13 mouse cellular contexts compared by ENCODE assay signal in the genomic region with DNA sequence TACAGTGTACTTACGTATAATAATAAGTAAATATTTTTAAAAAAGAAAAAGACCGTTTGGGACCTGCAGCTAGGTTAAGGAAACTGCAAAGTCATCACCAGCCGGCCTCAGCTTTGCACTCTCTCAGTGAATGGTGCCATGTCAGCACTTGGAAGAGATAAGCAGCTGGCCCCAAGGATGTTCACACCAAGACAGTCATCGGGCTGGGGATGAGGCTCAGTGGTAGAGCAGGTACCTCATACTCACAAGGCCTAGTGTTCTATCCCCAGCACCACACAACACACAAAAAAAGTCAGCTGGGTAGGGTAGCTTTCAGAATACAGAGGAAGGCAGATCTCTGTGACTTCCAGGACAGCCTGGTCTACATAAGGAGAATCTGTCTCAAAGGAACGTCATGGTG. TPM values are rescaled to one million over a fixed set of nuclear protein-coding genes. Genes with fewer than 3 reads are reported as not detected.
DNase-seq lines count a peak whose midpoint lies in the region; ATAC-seq lines count a peak whose summit lies in the region.
"Had no signal": no experiment of that assay in that cellular context is flagged by ENCODE, and none has a peak within 500 bp of the region (broad histone marks: within the 10 kb centered on the region; RNA-seq: fewer than 3 reads in every experiment).

No protein-coding gene starts in this region.

- no peaks in the 10 kb centered on the region for H3K9me3 ChIP-seq in hindbrain, embryonic 14.5 days (ENCODE audit: control insufficient read depth, low read length)
- H3K9me3 ChIP-seq in hindbrain, embryonic 10.5 days = no peaks in the 10 kb centered on the region
- H3K9me3 ChIP-seq in liver, embryonic 11.5 days (ENCODE audit: control insufficient read depth, low read length) = no peaks in the 10 kb centered on the region

- ATAC-seq in hindbrain, embryonic 14.5 days (ENCODE audit: low FRiP score) = no peak
- peak; percentile 84 for ATAC-seq in liver, embryonic 11.5 days (replicated peaks; ENCODE audit: low FRiP score)
- ATAC-seq: forebrain, postnatal 0 days; inflammation-experienced regulatory T-cells, adult 6 months had no signal

- H3K27me3 ChIP-seq in hindbrain, embryonic 14.5 days (ENCODE audit: control insufficient read depth, insufficient read depth, low read length) = no peaks in the 10 kb centered on the region
- no peaks in the 10 kb centered on the region for H3K27me3 ChIP-seq in hindbrain, embryonic 10.5 days (ENCODE audit: insufficient read depth, poor library complexity, severe bottlenecking)
- H3K27me3 ChIP-seq in liver, embryonic 11.5 days (replicated peaks; ENCODE audit: control insufficient read depth, insufficient read depth, low read length) = no peaks in the 10 kb centered on the region

- no peak overlapping the region for H3K4me3 ChIP-seq in hindbrain, embryonic 14.5 days (replicated peaks; ENCODE audit: low read length)
- H3K4me3 ChIP-seq in hindbrain, embryonic 10.5 days = no peak overlapping the region
- peak overlapping the region; percentile 77 for H3K4me3 ChIP-seq in liver, embryonic 11.5 days (ENCODE audit: low read depth, low read length)

- 94% methylated on average over 5 of the region's 5 CpGs for WGBS in hindbrain, embryonic 14.5 days
- WGBS in hindbrain, embryonic 10.5 days = 90% methylated on average over 5 of the region's 5 CpGs
- 58% methylated on average over 5 of the region's 5 CpGs for WGBS in liver, embryonic 11.5 days

- peaks cover 13% of the 10 kb centered on the region for H3K4me1 ChIP-seq in hindbrain, embryonic 14.5 days (replicated peaks; ENCODE audit: control insufficient read depth, insufficient read depth, low read length)
- H3K4me1 ChIP-seq in hindbrain, embryonic 10.5 days (replicated peaks) = peaks cover 30% of the 10 kb centered on the region
- H3K4me1 ChIP-seq in liver, embryonic 11.5 days (replicated peaks; ENCODE audit: control insufficient read depth, insufficient read depth, low read length) = peaks cover 21% of the 10 kb centered on the region

- no peak overlapping the region for H3K27ac ChIP-seq in hindbrain, embryonic 14.5 days
- H3K27ac ChIP-seq in hindbrain, embryonic 10.5 days = no peak overlapping the region
- H3K27ac ChIP-seq in liver, embryonic 11.5 days (ENCODE audit: low read depth, low read length) = peak overlapping the region; percentile 68

- H3K4me2 ChIP-seq in hindbrain, embryonic 14.5 days (replicated peaks) = peak overlapping the region; percentile 93; the same call in 1 of the 2 replicates
- H3K4me2 ChIP-seq in liver, embryonic 11.5 days = peak overlapping the region; percentile 87

- peaks cover 32% of the 10 kb centered on the region for H3K36me3 ChIP-seq in hindbrain, embryonic 14.5 days (replicated peaks; ENCODE audit: control insufficient read depth, insufficient read depth)
- peaks cover 55% of the 10 kb centered on the region for H3K36me3 ChIP-seq in hindbrain, embryonic 10.5 days
- peaks cover 20% of the 10 kb centered on the region for H3K36me3 ChIP-seq in liver, embryonic 11.5 days (ENCODE audit: control insufficient read depth, insufficient read depth, low read length)

- DNase-seq in hindbrain, embryonic 14.5 days (ENCODE audit: low spot score) = no peak
- DNase-seq in hindbrain, embryonic 10.5 days (ENCODE audit: low spot score) = no peak
- peak; percentile 58 for DNase-seq in 416B (ENCODE audit: low read depth)
- DNase-seq in c-Kit-negative CD71-positive TER-119-positive erythroid progenitor cells, embryonic 14.5 days (ENCODE audit: low read depth, low spot score) = peak; percentile 91
- no peak for DNase-seq in liver, embryonic 11.5 days (ENCODE audit: low spot score)
- no peak for DNase-seq in adrenal gland, postnatal 10 days
- no peak for DNase-seq in T-cell, adult 2 months (ENCODE audit: low spot score)
- DNase-seq in urinary bladder, adult 2 months (ENCODE audit: low spot score) = no peak
- DNase-seq: embryo, embryonic 11 days; forebrain, postnatal 0 days; heart, adult 18-20 months; lung, adult 18-20 months had no signal

- no peak overlapping the region for H3K9ac ChIP-seq in hindbrain, embryonic 14.5 days
- H3K9ac ChIP-seq in liver, embryonic 11.5 days (ENCODE audit: low read depth, low read length) = 0 out of 2 replicates have a peak overlapping the region, but pooled peaks have one; percentile 12
- H3K9ac ChIP-seq: forebrain, postnatal 0 days had no signal

RNA-seq across cellular contexts. Expression of gene Pithd1, which starts 1.9 kb away (rescaled TPM):
- polyA plus RNA-seq in hindbrain, embryonic 14.5 days (2014; fragmentation: Nextera tagmentation; extraction: Ambion mirVana) = 60.7 and 65.5 TPM in 2 replicates
- polyA plus RNA-seq in hindbrain, embryonic 10.5 days (2016; fragmentation: Nextera tagmentation; extraction: Ambion mirVana) = 60.7 and 61.2 TPM in 2 replicates
- polyA plus RNA-seq in liver, embryonic 11.5 days (2014; fragmentation: Nextera tagmentation; extraction: Ambion mirVana) = 96.9 and 106 TPM in 2 replicates
- 10 to 100 TPM; 27.0 to 33.5 TPM for total RNA-seq in adrenal gland, postnatal 10 days (2021)
- polyA plus RNA-seq in urinary bladder, adult 2 months (2012; rRNA removed) = 41.4 and 46.9 TPM in 2 replicates

RNA-seq across cellular contexts. Expression of gene Lypla2, which starts 12.8 kb away (rescaled TPM):
- polyA plus RNA-seq in hindbrain, embryonic 14.5 days (2014; fragmentation: Nextera tagmentation; extraction: Ambion mirVana) = 183 and 191 TPM in 2 replicates
- 213 and 223 TPM in 2 replicates for polyA plus RNA-seq in hindbrain, embryonic 10.5 days (2016; fragmentation: Nextera tagmentation; extraction: Ambion mirVana)
- 104 and 106 TPM in 2 replicates for polyA plus RNA-seq in liver, embryonic 11.5 days (2014; fragmentation: Nextera tagmentation; extraction: Ambion mirVana)
- total RNA-seq in adrenal gland, postnatal 10 days (2021) = 10 to 100 TPM; 57.1 to 57.9 TPM
- 55.2 and 63.6 TPM in 2 replicates for polyA plus RNA-seq in urinary bladder, adult 2 months (2012; rRNA removed)

RNA-seq across cellular contexts. Expression of gene Gale, which starts 21.7 kb away (rescaled TPM):
- polyA plus RNA-seq in hindbrain, embryonic 14.5 days (2014; fragmentation: Nextera tagmentation; extraction: Ambion mirVana) = 41.9 and 42.9 TPM in 2 replicates
- 48.5 and 49.7 TPM in 2 replicates for polyA plus RNA-seq in hindbrain, embryonic 10.5 days (2016; fragmentation: Nextera tagmentation; extraction: Ambion mirVana)
- polyA plus RNA-seq in liver, embryonic 11.5 days (2014; fragmentation: Nextera tagmentation; extraction: Ambion mirVana) = 47.7 and 49.8 TPM in 2 replicates
- total RNA-seq in adrenal gland, postnatal 10 days (2021) = 10 to 100 TPM; 22.0 to 23.1 TPM
- 20.4 and 36.8 TPM in 2 replicates for polyA plus RNA-seq in urinary bladder, adult 2 months (2012; rRNA removed)

RNA-seq across cellular contexts. Expression of gene Eloa, which starts 36.4 kb away (rescaled TPM):
- polyA plus RNA-seq in hindbrain, embryonic 14.5 days (2014; fragmentation: Nextera tagmentation; extraction: Ambion mirVana) = 31.1 and 33.3 TPM in 2 replicates
- polyA plus RNA-seq in hindbrain, embryonic 10.5 days (2016; fragmentation: Nextera tagmentation; extraction: Ambion mirVana) = 31.0 and 33.0 TPM in 2 replicates
- 48.6 and 51.6 TPM in 2 replicates for polyA plus RNA-seq in liver, embryonic 11.5 days (2014; fragmentation: Nextera tagmentation; extraction: Ambion mirVana)
- 10 to 100 TPM; 40.5 to 41.8 TPM for total RNA-seq in adrenal gland, postnatal 10 days (2021)
- 25.2 and 28.1 TPM in 2 replicates for polyA plus RNA-seq in urinary bladder, adult 2 months (2012; rRNA removed)

RNA-seq across cellular contexts. Expression of gene Hmgcl, which starts 38.9 kb away (rescaled TPM):
- 60.3 and 63.3 TPM in 2 replicates for polyA plus RNA-seq in hindbrain, embryonic 14.5 days (2014; fragmentation: Nextera tagmentation; extraction: Ambion mirVana)
- polyA plus RNA-seq in hindbrain, embryonic 10.5 days (2016; fragmentation: Nextera tagmentation; extraction: Ambion mirVana) = 60.3 and 61.4 TPM in 2 replicates
- polyA plus RNA-seq in liver, embryonic 11.5 days (2014; fragmentation: Nextera tagmentation; extraction: Ambion mirVana) = 97.1 and 104 TPM in 2 replicates
- total RNA-seq in adrenal gland, postnatal 10 days (2021) = 100 to 1,000 TPM in 1 of 2 experiments, 10 to 100 TPM in 1; 84.4 to 108 TPM
- polyA plus RNA-seq in urinary bladder, adult 2 months (2012; rRNA removed) = 64.9 and 79.9 TPM in 2 replicates

Comparison
In these comparisons a context has a peak if more than half of its experiments do, and no peak if none do; other contexts are left out.
1. DNase-seq: peak in 416B (single experiment) and c-Kit-negative CD71-positive TER-119-positive erythroid progenitor cells, embryonic 14.5 days (single experiment); none in hindbrain, embryonic 14.5 days (single experiment), hindbrain, embryonic 10.5 days (single experiment), liver, embryonic 11.5 days (single experiment), adrenal gland, postnatal 10 days (single experiment), T-cell, adult 2 months (single experiment) and urinary bladder, adult 2 months (single experiment).